Mouse (Mus musculus) G1E (cell line): ENCODE results near the gene Bach2.

Experiments used
- CTCF ChIP-seq: IDR thresholded peaks from 2 replicates; pipeline ENCODE4 v1.5.1; 2012; ENCODE audit warnings: low read depth, low read length, inconsistent platforms, mixed read lengths
- GATA1 ChIP-seq: IDR thresholded peaks from 2 replicates; pipeline ENCODE4 v1.6.1; 2012; ENCODE audit warnings: borderline replicate concordance, low read length, inconsistent platforms, mixed read lengths
- GATA2 ChIP-seq: IDR thresholded peaks from 2 replicates; pipeline ENCODE4 v1.6.1; 2012; ENCODE audit warnings: low read depth, low read length, inconsistent platforms, borderline replicate concordance
- POLR2AphosphoS5 ChIP-seq: IDR thresholded peaks from 2 replicates; pipeline ENCODE4 v1.6.1; 2012; ENCODE audit warnings: low read depth, low read length, inconsistent platforms; ENCODE audit not compliant: insufficient replicate concordance
- TAL1 ChIP-seq: conservative IDR thresholded peaks from 2 replicates; pipeline ENCODE4 v1.6.1; 2012; ENCODE audit warnings: low read depth, low read length, inconsistent platforms, mixed read lengths

- TF ChIP-seq TAL1 (no peak), CTCF (no peak), GATA1 (no peak), POLR2AphosphoS5 (no peak), GATA2 (no peak)
Observed at GRCm38 (mm10) chr4:32326860-32327259, 88.3 kb downstream of the Bach2 start.
